Mouse (Mus musculus) lung, postnatal 0 days (tissue): ENCODE results near the gene Jmjd7. TPM values are rescaled to one million over a fixed set of nuclear protein-coding genes. Genes with fewer than 3 reads are reported as not detected.

Experiments
- ATAC-seq: fragments of 200-750 bp; cut with Nextera tagmentation; 2 replicates; pipeline ENCODE4 v1.8.0; 2017; ENCODE audit warnings: moderate library complexity
- DNase-seq: peaks from one replicate; pipeline ENCODE4 v3.0.0-alpha.2; 2016; ENCODE audit warnings: low spot score
- H3K27ac ChIP-seq: fragments of 300-500 bp; sonication (generic); 2 replicates; pipeline ENCODE4 v1.5.1; 2014; ENCODE audit warnings: antibody characterized with exemption, mild to moderate bottlenecking, low read length, mixed read lengths
- H3K27me3 ChIP-seq: fragments of 300-500 bp; sonication (generic); replicated peaks from 2 replicates; pipeline ENCODE4 v1.6.1; 2014; ENCODE audit warnings: low read length, mixed read lengths; ENCODE audit not compliant: insufficient read depth
- H3K36me3 ChIP-seq: fragments of 300-500 bp; sonication (generic); 2 replicates; pipeline ENCODE4 v1.6.1; 2014; ENCODE audit warnings: low read length, mixed read lengths; ENCODE audit not compliant: insufficient read depth
- H3K4me1 ChIP-seq: fragments of 300-500 bp; sonication (generic); 2 replicates; pipeline ENCODE4 v1.6.1; 2014; ENCODE audit warnings: antibody characterized with exemption, low read depth, low read length, mixed read lengths; ENCODE audit not compliant: insufficient read depth
- H3K4me2 ChIP-seq: fragments of 300-500 bp; sonication (generic); replicated peaks from 2 replicates; pipeline ENCODE4 v1.6.1; 2014; ENCODE audit warnings: low read depth, mild to moderate bottlenecking, low read length, moderate library complexity, mixed read lengths
- H3K4me3 ChIP-seq: fragments of 300-500 bp; sonication (generic); 2 replicates; pipeline ENCODE4 v1.5.1; 2014; ENCODE audit warnings: low read depth, low read length
- H3K9ac ChIP-seq: fragments of 300-500 bp; sonication (generic); replicated peaks from 2 replicates; pipeline ENCODE4 v1.6.1; 2014; ENCODE audit warnings: low read depth, mild to moderate bottlenecking
- H3K9me3 ChIP-seq: fragments of 300-500 bp; sonication (generic); 2 replicates; pipeline ENCODE4 v1.6.1; 2016; ENCODE audit warnings: low read length, mixed read lengths
- CTCF ChIP-seq: IDR thresholded peaks from 2 replicates; pipeline ENCODE4 v1.5.1; 2016; ENCODE audit warnings: antibody characterized with exemption, mild to moderate bottlenecking
- EP300 ChIP-seq: IDR thresholded peaks from 2 replicates; pipeline ENCODE4 v1.6.1; 2016; ENCODE audit warnings: antibody characterized with exemption, mild to moderate bottlenecking, control low read depth
- WGBS: fragments of 180-500 bp; shearing (Covaris S2); extraction: QIAGEN DNeasy Blood & Tissue Kit; methylation state at CpG from one replicate; pipeline ENCODE4 v1.1.7; 2014; 5-methylcytosine and 5-hydroxymethylcytosine counted together
- microRNA-seq: library from miRNA; unstranded; fragments of <30 nt; microRNA quantifications from one replicate; pipeline ENCODE4, GENCODE M21; 2016
- polyA plus RNA-seq: library from polyadenylated mRNA; unstranded; fragments of >200 nt; fragmentation: Nextera tagmentation; extraction: Ambion mirVana; gene quantifications from 2 replicates; pipeline ENCODE4 v1.2.1, GENCODE M21; 2015

Gene Jmjd7
- polyA plus RNA-seq, 1 experiment from 2014 or later, result 22.6 TPM

GRCm38 (mm10) chr2:120068555-120069465, 41.5 kb downstream of the Jmjd7 start:
- ATAC-seq (peak; percentile 60), DNase-seq (peak; percentile 64)
- no peak overlapping the region for H3K4me2 ChIP-seq
- TF ChIP-seq EP300 (no peak), CTCF (peak; percentile 85)
- H3K27me3 ChIP-seq, result no peaks in the 10 kb centered on the region
- no peak overlapping the region for H3K27ac ChIP-seq
- H3K36me3 ChIP-seq, result no peaks in the 10 kb centered on the region
- no peak overlapping the region for H3K9ac ChIP-seq
- H3K4me3 ChIP-seq, result no peak overlapping the region
- WGBS, result 45% methylated on average over 16 of the region's 16 CpGs
- no peaks in the 10 kb centered on the region for H3K9me3 ChIP-seq
- H3K4me1 ChIP-seq, result no peaks in the 10 kb centered on the region

GRCm38 (mm10) chr2:120069466-120069990, 42.2 kb downstream of the Jmjd7 start:
- TF ChIP-seq CTCF, result no peak
- no peak for TF ChIP-seq EP300

GRCm38 (mm10) chr2:120074096-120074495, 46.8 kb downstream of the Jmjd7 start:
- no peak overlapping the region for H3K4me3 ChIP-seq
- WGBS, result 91% methylated on average over 4 of the region's 4 CpGs
- no peaks in the 10 kb centered on the region for H3K36me3 ChIP-seq
- H3K27me3 ChIP-seq, result peaks cover 5% of the 10 kb centered on the region; the same call in 1 of the 2 replicates
- no peak overlapping the region for H3K9ac ChIP-seq
- ATAC-seq (no peak), DNase-seq (no peak)
- no peak for TF ChIP-seq EP300
- no peak for TF ChIP-seq CTCF
- H3K27ac ChIP-seq, result no peak overlapping the region
- no peaks in the 10 kb centered on the region for H3K9me3 ChIP-seq
- no peak overlapping the region for H3K4me2 ChIP-seq
- H3K4me1 ChIP-seq, result 0 out of 2 replicates have a peak, but pooled peaks cover 4% of the 10 kb centered on the region

More at GRCm38 (mm10) chr2:120069466-120069990, 42.2 kb downstream of the Jmjd7 start:
- WGBS, result 54% methylated on average over 8 of the region's 8 CpGs
- Histone ChIP-seq H3K36me3 (no peaks in the 10 kb centered on the region), H3K9ac (no peak overlapping the region), H3K4me1 (no peaks in the 10 kb centered on the region), H3K27ac (no peak overlapping the region), H3K4me3 (no peak overlapping the region), H3K4me2 (no peak overlapping the region), H3K27me3 (no peaks in the 10 kb centered on the region), H3K9me3 (no peaks in the 10 kb centered on the region)
- DNase-seq, result no peak
- no peak for ATAC-seq

GRCm38 (mm10) chr2:120076076-120076705, 48.9 kb downstream of the Jmjd7 start:
- Histone ChIP-seq H3K27me3 (peaks cover 5% of the 10 kb centered on the region; the same call in 1 of the 2 replicates), H3K9ac (no peak overlapping the region), H3K4me3 (peak overlapping the region; percentile 15), H3K36me3 (no peaks in the 10 kb centered on the region), H3K4me2 (peak overlapping the region; percentile 50), H3K4me1 (0 out of 2 replicates have a peak, but pooled peaks cover 4% of the 10 kb centered on the region), H3K27ac (no peak overlapping the region), H3K9me3 (no peaks in the 10 kb centered on the region)
- DNase-seq (peak; percentile 70), ATAC-seq (peak; percentile 89)
- TF ChIP-seq CTCF, result peak; percentile 77
- TF ChIP-seq EP300, result no peak
- WGBS, result 3% methylated on average over 32 of the region's 36 CpGs

Small RNAs within 50 kb of the gene (microRNA-seq; reads per million reads assigned to microRNA genes)
- gene Mir7665, result not detected

Other genes with a start within 250 kb of the Jmjd7 start
- 10.0 and 11.0 TPM in 2 replicates for gene Rpap1, start 239.9 kb upstream of the Jmjd7 start, polyA plus RNA-seq
- gene Tyro3, start 229.8 kb upstream of the Jmjd7 start, polyA plus RNA-seq, result 7.3 and 7.9 TPM in 2 replicates
- 14.2 and 19.1 TPM in 2 replicates for gene Mga, start 130.3 kb upstream of the Jmjd7 start, polyA plus RNA-seq
- 2.5 and 2.6 TPM in 2 replicates for gene Mapkbp1, start 54.8 kb upstream of the Jmjd7 start, polyA plus RNA-seq
- 0.69 and 0.70 TPM in 2 replicates for gene Gm28042, start within 50 bp of the Jmjd7 start, polyA plus RNA-seq
- gene Pla2g4b, start 5.9 kb downstream of the Jmjd7 start, polyA plus RNA-seq, result 0.18 and 0.92 TPM in 2 replicates
- gene Ehd4, start 127.1 kb downstream of the Jmjd7 start, polyA plus RNA-seq, result 228 and 262 TPM in 2 replicates
- gene Pla2g4e, start 217.9 kb downstream of the Jmjd7 start, polyA plus RNA-seq, result 0.13 TPM in 1 of 2 replicates, not detected in the other